Mouse (Mus musculus): ENCODE results near the gene Adora2a. TPM values are rescaled to one million over a fixed set of nuclear protein-coding genes. Genes with fewer than 3 reads are reported as not detected.

Gene Adora2a
- polyA plus RNA-seq (2012; rRNA removed): 16.1 and 23.1 TPM in 2 replicates

GRCm38 (mm10) chr10:75316872-75316907 is at the start of gene Adora2a:
Gene Adora2a (plus strand): TSS chr10:75316877.

Other genes starting within 250 kb of the Adora2a start
- gene Specc1l, start 104.8 kb upstream of the Adora2a start, polyA plus RNA-seq (2012; rRNA removed): 33.5 and 34.6 TPM in 2 replicates
- 0.09 and 0.19 TPM in 2 replicates for gene Upb1, start 84.2 kb downstream of the Adora2a start, polyA plus RNA-seq (2012; rRNA removed)
- 74.1 and 91.5 TPM in 2 replicates for gene Snrpd3, start 200.7 kb downstream of the Adora2a start, polyA plus RNA-seq (2012; rRNA removed)
- 18.3 and 20.1 TPM in 2 replicates for gene Gucd1, start 201.1 kb downstream of the Adora2a start, polyA plus RNA-seq (2012; rRNA removed)
- 29.3 and 30.3 TPM in 2 replicates for gene Lrrc75b, start 243.5 kb downstream of the Adora2a start, polyA plus RNA-seq (2012; rRNA removed)
- 2.7 and 3.3 TPM in 2 replicates for gene Ggt1, start 244.7 kb downstream of the Adora2a start, polyA plus RNA-seq (2012; rRNA removed)

Measured in central nervous system, embryonic 18 days (tissue).